Mouse (Mus musculus) lung, adult 2 months (tissue): ENCODE results near the gene Enpp7. TPM values are rescaled to one million over a fixed set of nuclear protein-coding genes. Genes with fewer than 3 reads are reported as not detected.

Experiments used
- DNase-seq: peaks from one replicate; pipeline ENCODE4 v3.0.0; 2022
- H3K4me1 ChIP-seq: fragments of 200-500 bp; 2 replicates; pipeline ENCODE4 v1.6.1; 2011; ENCODE audit warnings: low read length; ENCODE audit not compliant: control insufficient read depth, insufficient read depth
- H3K4me3 ChIP-seq: fragments of 200-500 bp; replicated peaks from 2 replicates; pipeline ENCODE3; 2011; ENCODE audit warnings: low read depth, mild to moderate bottlenecking, control low read depth, low read length; ENCODE audit errors: extremely low read depth
- CTCF ChIP-seq: fragments of 200-500 bp; IDR thresholded peaks from 2 replicates; pipeline ENCODE4 v1.5.1; 2011; ENCODE audit warnings: mild to moderate bottlenecking, low read length, control low read depth; ENCODE audit not compliant: insufficient read depth
- POLR2A ChIP-seq: fragments of 200-500 bp; IDR thresholded peaks from 2 replicates; pipeline ENCODE4 v1.6.1; 2011; ENCODE audit warnings: low read depth, mild to moderate bottlenecking, control low read depth, low read length, borderline replicate concordance; ENCODE audit errors: extremely low read depth
- WGBS: fragments of 180-500 bp; shearing (Covaris S2); methylation state at CpG from one replicate; pipeline ENCODE4 v1.1.7; 2018; 5-methylcytosine and 5-hydroxymethylcytosine counted together
- polyA plus RNA-seq: library from polyadenylated mRNA; depleted of rRNA; stranded (reverse); fragments of >200 nt; gene quantifications from 2 replicates; pipeline ENCODE4 v1.2.3, GENCODE M21; 2012

Enpp7 gene
- polyA plus RNA-seq, 1 experiment, result 0.13 TPM

GRCm38 (mm10) chr11:119034635-119035034 is 46.6 kb downstream of the Enpp7 start:
- Histone ChIP-seq H3K4me3 (no peak overlapping the region), H3K4me1 (peaks cover 2% of the 10 kb centered on the region; the same call in 1 of the 2 replicates)
- WGBS, result 8% methylated on average over 19 of the region's 19 CpGs
- TF ChIP-seq POLR2A (no peak), CTCF (no peak)
- DNase-seq, result no peak

GRCm38 (mm10) chr11:119035094-119035685 is 47.2 kb downstream of the Enpp7 start:
- no peak overlapping the region for H3K4me3 ChIP-seq
- no peak for DNase-seq
- H3K4me1 ChIP-seq, result peaks cover 6% of the 10 kb centered on the region
- TF ChIP-seq POLR2A, result no peak
- no peak for TF ChIP-seq CTCF
- 19% methylated on average over 21 of the region's 21 CpGs for WGBS

- DNase-seq, result no peak
- TF ChIP-seq POLR2A (no peak), CTCF (no peak)
- Histone ChIP-seq H3K4me1 (peaks cover 8% of the 10 kb centered on the region), H3K4me3 (no peak overlapping the region)
- WGBS, result 31% methylated on average over 21 of the region's 21 CpGs
Observed at GRCm38 (mm10) chr11:119035686-119036165, 47.7 kb downstream of the Enpp7 start.

GRCm38 (mm10) chr11:119036447-119036846 is 48.5 kb downstream of the Enpp7 start:
- H3K4me3 ChIP-seq, result no peak overlapping the region
- WGBS, result 31% methylated on average over 15 of the region's 15 CpGs
- H3K4me1 ChIP-seq, result peaks cover 10% of the 10 kb centered on the region

GRCm38 (mm10) chr11:119036934-119037779 is 49.2 kb downstream of the Enpp7 start:
- WGBS, result 26% methylated on average over 57 of the region's 57 CpGs
- no peak for DNase-seq
- Histone ChIP-seq H3K4me3 (peak overlapping the region; percentile 28), H3K4me1 (peaks cover 12% of the 10 kb centered on the region)
- TF ChIP-seq CTCF, result no peak
- no peak for TF ChIP-seq POLR2A

More at GRCm38 (mm10) chr11:119036447-119036846, 48.5 kb downstream of the Enpp7 start:
- no peak for DNase-seq
- TF ChIP-seq POLR2A (no peak), CTCF (no peak)

- H3K4me3 ChIP-seq, result no peak overlapping the region
- WGBS, result 66% methylated on average over 18 of the region's 18 CpGs
- TF ChIP-seq POLR2A, result no peak
- no peak for TF ChIP-seq CTCF
- H3K4me1 ChIP-seq, result peaks cover 12% of the 10 kb centered on the region
- DNase-seq, result no peak
Observed at GRCm38 (mm10) chr11:119037780-119038401, 49.9 kb downstream of the Enpp7 start.

GRCm38 (mm10) chr11:119038744-119039484 is 50.9 kb downstream of the Enpp7 start:
- Histone ChIP-seq H3K4me3 (no peak overlapping the region), H3K4me1 (peaks cover 12% of the 10 kb centered on the region)
- DNase-seq, result no peak
- TF ChIP-seq CTCF (no peak), POLR2A (no peak)
- 86% methylated on average over 22 of the region's 22 CpGs for WGBS

GRCm38 (mm10) chr11:119039732-119040512 is 51.9 kb downstream of the Enpp7 start:
- DNase-seq, result no peak
- WGBS, result 26% methylated on average over 21 of the region's 21 CpGs
- Histone ChIP-seq H3K4me1 (peaks cover 14% of the 10 kb centered on the region), H3K4me3 (peak overlapping the region; percentile 65)
- TF ChIP-seq POLR2A (no peak), CTCF (no peak)
